Mouse (Mus musculus) bone marrow macrophage, adult 2 months (primary cell): Measurements from ENCODE around the gene Zic5.

Source experiments
- CTCF ChIP-seq: IDR thresholded peaks from 2 replicates; pipeline ENCODE4 v1.5.1; 2012; ENCODE audit warnings: low read depth, mild to moderate bottlenecking, low read length, moderate library complexity
- POLR2A ChIP-seq: IDR thresholded peaks from 2 replicates; pipeline ENCODE4 v1.6.1; 2012; ENCODE audit warnings: mild to moderate bottlenecking, low read depth, low read length, borderline replicate concordance

DNA sequence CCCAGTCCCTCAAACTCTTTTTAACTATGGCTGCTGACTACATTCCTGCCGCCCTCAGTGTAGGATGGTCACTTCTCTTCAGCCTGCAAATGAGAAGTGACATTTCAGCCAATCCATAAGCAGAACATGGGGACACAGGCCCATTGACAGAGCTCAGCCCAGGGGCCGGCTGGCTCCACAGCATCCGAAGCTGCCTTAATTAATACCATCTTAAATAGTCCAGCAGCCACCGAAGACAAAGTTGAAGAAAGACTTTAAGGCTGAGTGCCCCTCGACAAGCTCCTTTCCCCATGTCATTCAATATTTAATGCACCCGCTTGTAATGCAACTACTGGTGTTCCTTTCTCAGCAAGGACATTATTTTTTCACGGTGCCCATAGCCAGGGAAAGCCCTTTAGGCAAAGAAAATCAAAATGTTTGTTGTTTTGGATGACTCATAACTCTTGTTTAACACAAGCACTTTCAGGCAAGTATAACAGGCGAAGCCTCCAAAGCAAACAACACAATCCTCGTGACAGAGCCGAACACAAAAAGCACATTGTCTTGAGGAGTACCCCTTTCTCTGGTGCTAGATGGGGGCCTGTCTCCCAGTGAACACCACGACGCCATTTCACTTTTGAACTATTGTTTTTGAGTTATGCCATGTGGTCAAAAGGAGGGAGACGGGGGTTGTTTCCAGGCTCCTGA, 12.6 kb downstream of the Zic5 start:
- TF ChIP-seq POLR2A (no peak), CTCF (no peak)
